Comparison of ENCODE assay signal across 8 mouse cellular contexts in the genomic region with DNA sequence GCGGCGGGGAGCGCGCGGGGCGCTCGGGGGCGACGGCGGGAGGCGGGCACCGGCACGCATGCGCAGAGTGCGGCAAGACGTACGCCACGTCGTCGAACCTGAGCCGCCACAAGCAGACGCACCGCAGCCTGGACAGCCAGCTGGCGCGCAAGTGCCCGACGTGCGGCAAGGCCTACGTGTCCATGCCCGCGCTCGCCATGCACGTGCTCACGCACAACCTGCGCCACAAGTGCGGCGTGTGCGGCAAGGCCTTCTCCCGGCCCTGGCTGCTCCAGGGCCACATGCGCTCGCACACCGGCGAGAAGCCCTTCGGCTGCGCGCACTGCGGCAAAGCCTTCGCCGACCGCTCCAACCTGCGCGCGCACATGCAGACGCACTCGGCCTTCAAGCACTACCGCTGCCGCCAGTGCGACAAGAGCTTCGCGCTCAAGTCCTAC. TPM values are rescaled to one million over a fixed set of nuclear protein-coding genes. Genes with fewer than 3 reads are reported as not detected.
DNase-seq lines count a peak whose midpoint lies in the region; ATAC-seq and TF ChIP-seq lines count a peak whose summit lies in the region.

No protein-coding gene starts in this region.

- peak overlapping the region; percentile 41 for H3K4me3 ChIP-seq in kidney, embryonic 16.5 days (ENCODE audit: low read length)
- peak overlapping the region; percentile 35 for H3K4me3 ChIP-seq in forebrain, embryonic 13.5 days
- peak overlapping the region; percentile 35 for H3K4me3 ChIP-seq in limb, embryonic 14.5 days (replicated peaks; ENCODE audit: low read length)

- H3K27ac ChIP-seq in kidney, embryonic 16.5 days (ENCODE audit: low read length), result no peak overlapping the region
- no peak overlapping the region; the same call in 1 of the 2 replicates for H3K27ac ChIP-seq in forebrain, embryonic 13.5 days
- H3K27ac ChIP-seq in limb, embryonic 14.5 days (replicated peaks; ENCODE audit: low read depth, low read length), result no peak overlapping the region

- no peak for TF ChIP-seq POLR2A in limb, embryonic 14.5 days (IDR thresholded peaks at IDR 0.05; ENCODE audit: borderline replicate concordance, extremely low read depth, insufficient read depth, insufficient read length)

- H3K9me3 ChIP-seq in kidney, embryonic 16.5 days (ENCODE audit: low read length), result no peaks in the 10 kb centered on the region
- H3K9me3 ChIP-seq in forebrain, embryonic 13.5 days (replicated peaks), result no peaks in the 10 kb centered on the region
- H3K9me3 ChIP-seq in limb, embryonic 14.5 days (ENCODE audit: control insufficient read depth, low read length), result no peaks in the 10 kb centered on the region

- ATAC-seq in kidney, embryonic 16.5 days (ENCODE audit: low FRiP score, low TSS enrichment), result no peak; the same call in 1 of the 2 replicates
- ATAC-seq in forebrain, embryonic 13.5 days, result peak; percentile 19; the same call in 1 of the 2 replicates
- peak; percentile 27; the same call in 1 of the 2 replicates for ATAC-seq in limb, embryonic 14.5 days (ENCODE audit: low FRiP score, low read depth)

- WGBS in kidney, embryonic 16.5 days, result under 1% methylated on average over 49 of the region's 60 CpGs
- 2% methylated on average over 54 of the region's 60 CpGs for WGBS in forebrain, embryonic 13.5 days
- WGBS in limb, embryonic 14.5 days, result 0% methylated on average over 35 of the region's 60 CpGs

- peak overlapping the region; percentile 58 for H3K4me2 ChIP-seq in kidney, embryonic 16.5 days (replicated peaks; ENCODE audit: low read depth, low read length)
- peak overlapping the region; percentile 54 for H3K4me2 ChIP-seq in forebrain, embryonic 13.5 days
- peak overlapping the region; percentile 46 for H3K4me2 ChIP-seq in limb, embryonic 14.5 days (replicated peaks; ENCODE audit: low read depth, low read length, severe bottlenecking)

- H3K27me3 ChIP-seq in kidney, embryonic 16.5 days (ENCODE audit: insufficient read depth, low read length), result peaks cover 68% of the 10 kb centered on the region
- H3K27me3 ChIP-seq in forebrain, embryonic 13.5 days, result peaks cover 40% of the 10 kb centered on the region
- H3K27me3 ChIP-seq in limb, embryonic 14.5 days (ENCODE audit: control insufficient read depth, insufficient read depth, low read length), result peaks cover 64% of the 10 kb centered on the region

- H3K36me3 ChIP-seq in kidney, embryonic 16.5 days (ENCODE audit: insufficient read depth, low read length), result no peaks in the 10 kb centered on the region
- H3K36me3 ChIP-seq in forebrain, embryonic 13.5 days (ENCODE audit: poor library complexity, severe bottlenecking), result peaks cover 30% of the 10 kb centered on the region
- no peaks in the 10 kb centered on the region for H3K36me3 ChIP-seq in limb, embryonic 14.5 days (ENCODE audit: control insufficient read depth, insufficient read depth, low read length)

- H3K4me1 ChIP-seq in kidney, embryonic 16.5 days (ENCODE audit: insufficient read depth, low read length), result peaks cover 15% of the 10 kb centered on the region
- H3K4me1 ChIP-seq in forebrain, embryonic 13.5 days, result peaks cover 65% of the 10 kb centered on the region
- peaks cover 5% of the 10 kb centered on the region; the same call in 1 of the 2 replicates for H3K4me1 ChIP-seq in limb, embryonic 14.5 days (ENCODE audit: control insufficient read depth, insufficient read depth, low read length)

- H3K9ac ChIP-seq in kidney, embryonic 16.5 days (replicated peaks; ENCODE audit: low read length), result no peak overlapping the region; the same call in 1 of the 2 replicates
- H3K9ac ChIP-seq in forebrain, embryonic 13.5 days, result peak overlapping the region; percentile 37
- peak overlapping the region; percentile 43; the same call in 1 of the 2 replicates for H3K9ac ChIP-seq in limb, embryonic 14.5 days (ENCODE audit: low read depth, low read length, severe bottlenecking)

- DNase-seq in kidney, adult 8-10 months, result no peak
- DNase-seq in adrenal gland, postnatal 10 days, result peak; percentile 63
- DNase-seq in limb, embryonic 14.5 days (ENCODE audit: low spot score), result no peak
- DNase-seq in retina, embryonic 14.5 days (ENCODE audit: low spot score), result peak; percentile 58
- DNase-seq in cerebellum, adult 9-11 months, result no peak
- no peak for DNase-seq in lung, postnatal 36 days

RNA-seq across cellular contexts. Expression of gene Srxn1, which starts 11.9 kb away (rescaled TPM):
- polyA plus RNA-seq in kidney, embryonic 16.5 days (2015; fragmentation: Nextera tagmentation; extraction: Ambion mirVana), result 16.1 and 17.9 TPM in 2 replicates
- 100 to 1,000 TPM in 1 of 2 experiments, 10 to 100 TPM in 1; 48.5 to 177 TPM for total RNA-seq in adrenal gland, postnatal 10 days (2021)
- polyA plus RNA-seq in forebrain, embryonic 13.5 days (2015; fragmentation: Nextera tagmentation; extraction: Ambion mirVana), result 10.3 and 10.7 TPM in 2 replicates
- polyA plus RNA-seq in limb, embryonic 14.5 days (2012; rRNA removed), result 11.2 and 13.0 TPM in 2 replicates
- 9.1 and 9.5 TPM in 2 replicates for polyA plus RNA-seq in limb, embryonic 14.5 days (2014; fragmentation: Nextera tagmentation; extraction: Ambion mirVana)

RNA-seq across cellular contexts. Expression of gene Scrt2, which starts 12.0 kb away (rescaled TPM):
- polyA plus RNA-seq in kidney, embryonic 16.5 days (2015; fragmentation: Nextera tagmentation; extraction: Ambion mirVana), result not detected in 2 replicates
- under 1 TPM; 0.21 to 0.27 TPM for total RNA-seq in adrenal gland, postnatal 10 days (2021)
- 17.5 and 19.9 TPM in 2 replicates for polyA plus RNA-seq in forebrain, embryonic 13.5 days (2015; fragmentation: Nextera tagmentation; extraction: Ambion mirVana)
- 0.08 and 0.36 TPM in 2 replicates for polyA plus RNA-seq in limb, embryonic 14.5 days (2012; rRNA removed)
- not detected in 2 replicates for polyA plus RNA-seq in limb, embryonic 14.5 days (2014; fragmentation: Nextera tagmentation; extraction: Ambion mirVana)

RNA-seq across cellular contexts. Expression of gene Tcf15, which starts 50.0 kb away (rescaled TPM):
- 10.0 and 10.4 TPM in 2 replicates for polyA plus RNA-seq in kidney, embryonic 16.5 days (2015; fragmentation: Nextera tagmentation; extraction: Ambion mirVana)
- 10 to 100 TPM; 22.8 to 28.8 TPM for total RNA-seq in adrenal gland, postnatal 10 days (2021)
- 1.4 and 1.8 TPM in 2 replicates for polyA plus RNA-seq in forebrain, embryonic 13.5 days (2015; fragmentation: Nextera tagmentation; extraction: Ambion mirVana)
- polyA plus RNA-seq in limb, embryonic 14.5 days (2012; rRNA removed), result 9.4 and 12.2 TPM in 2 replicates
- polyA plus RNA-seq in limb, embryonic 14.5 days (2014; fragmentation: Nextera tagmentation; extraction: Ambion mirVana), result 11.0 and 11.8 TPM in 2 replicates

Comparison
In these comparisons a context has a peak if more than half of its experiments do, and no peak if none do; other contexts are left out.
1. DNase-seq: peak in adrenal gland, postnatal 10 days (single experiment) and retina, embryonic 14.5 days (single experiment); none in kidney, adult 8-10 months (0 of 2), limb, embryonic 14.5 days (single experiment), cerebellum, adult 9-11 months (single experiment) and lung, postnatal 36 days (single experiment).
2. RNA of gene Scrt2, which starts 12.0 kb away (polyA plus RNA-seq): 17.5 to 19.9 TPM in forebrain, embryonic 13.5 days; 0.08 to 0.36 TPM in limb, embryonic 14.5 days and not detected in kidney, embryonic 16.5 days; every median in the first group is over 10 times any median in the second.
3. Peak in every context shown above with its lines, with median percentiles within 50 percentile points of each other: H3K4me2 ChIP-seq and H3K4me3 ChIP-seq.